Mouse (Mus musculus) midbrain, embryonic 14.5 days (tissue): ENCODE results near the gene Slc38a10. TPM values are rescaled to one million over a fixed set of nuclear protein-coding genes. Genes with fewer than 3 reads are reported as not detected.

Source experiments
- microRNA-seq: library from miRNA; unstranded; fragments of <30 nt; microRNA quantifications from one replicate; pipeline ENCODE4, GENCODE M21; 2016
- polyA plus RNA-seq: library from polyadenylated mRNA; unstranded; fragments of >200 nt; fragmentation: Nextera tagmentation; extraction: Ambion mirVana; gene quantifications from 2 replicates; pipeline ENCODE4 v1.2.1, GENCODE M21; 2014

Slc38a10 gene
- polyA plus RNA-seq, 1 experiment from 2014 or later: 88.3 TPM

Small RNA genes lying within 50 kb of the gene (microRNA-seq; reads per million reads assigned to microRNA genes)
- gene Gm25948: not detected

Other genes starting within 250 kb of the Slc38a10 start
- 100 and 104 TPM in 2 replicates for gene Chmp6, start 237.9 kb downstream of the Slc38a10 start, polyA plus RNA-seq
- 11.0 and 11.2 TPM in 2 replicates for gene Baiap2, start 208.6 kb downstream of the Slc38a10 start, polyA plus RNA-seq
- 34.6 and 36.1 TPM in 2 replicates for gene Aatk, start 104.2 kb downstream of the Slc38a10 start, polyA plus RNA-seq
- 27.6 and 31.9 TPM in 2 replicates for gene Cep131, start 64.5 kb downstream of the Slc38a10 start, polyA plus RNA-seq
- gene Tepsin, start 52.6 kb downstream of the Slc38a10 start, polyA plus RNA-seq: 15.9 and 18.0 TPM in 2 replicates
- 61.2 and 61.3 TPM in 2 replicates for gene Ndufaf8, start 52.4 kb downstream of the Slc38a10 start, polyA plus RNA-seq
- 20.0 and 25.9 TPM in 2 replicates for gene Bahcc1, start 81.6 kb upstream of the Slc38a10 start, polyA plus RNA-seq
- gene Actg1, start 197.2 kb upstream of the Slc38a10 start, polyA plus RNA-seq: 4,502 and 4,930 TPM in 2 replicates
- gene Fscn2, start 210.2 kb upstream of the Slc38a10 start, polyA plus RNA-seq: 1.7 and 2.5 TPM in 2 replicates
- 95.9 and 114 TPM in 2 replicates for gene Faap100, start 227.4 kb upstream of the Slc38a10 start, polyA plus RNA-seq